Mouse (Mus musculus) embryo, embryonic 10.5 days (tissue): ENCODE results near the gene D130043K22Rik.
"Not testable (repeated sequence)": the region's sequence is repeated elsewhere in the genome, so short reads cannot be mapped to it uniquely, and the experiment has no call there.

ENCODE experiments used
- DNase-seq: peaks from one replicate; pipeline ENCODE4 v3.0.0-alpha.2; 2015; ENCODE audit warnings: low spot score

D130043K22Rik gene

GRCm38 (mm10) chr13:24832131-24832810 lies 12.7 kb upstream of the D130043K22Rik start:
- DNase-seq: peak; percentile 57

GRCm38 (mm10) chr13:24832811-24833155 lies 12.2 kb upstream of the D130043K22Rik start:
- no peak for DNase-seq

- DNase-seq: not testable (repeated sequence)
These were observed 7.2 kb upstream of the D130043K22Rik start for GRCm38 (mm10) chr13:24837765-24838164.

GRCm38 (mm10) chr13:24839831-24840230 lies 5.1 kb upstream of the D130043K22Rik start:
- no peak for DNase-seq

- no peak for DNase-seq
These were observed 3.2 kb upstream of the D130043K22Rik start for GRCm38 (mm10) chr13:24841702-24842101.

GRCm38 (mm10) chr13:24849318-24849717 lies 4.4 kb downstream of the D130043K22Rik start:
- no peak for DNase-seq

GRCm38 (mm10) chr13:24851989-24852388 lies 7.1 kb downstream of the D130043K22Rik start:
- no peak for DNase-seq

- no peak for DNase-seq
These were observed 7.6 kb downstream of the D130043K22Rik start for GRCm38 (mm10) chr13:24852570-24852969.

- DNase-seq: no peak
These were observed 14.2 kb downstream of the D130043K22Rik start for GRCm38 (mm10) chr13:24859115-24859514.

- DNase-seq: no peak
These were observed 16.1 kb downstream of the D130043K22Rik start for GRCm38 (mm10) chr13:24861084-24861483.

- DNase-seq: no peak
These were observed 17.1 kb downstream of the D130043K22Rik start for GRCm38 (mm10) chr13:24862021-24862420.

- peak; percentile 42 for DNase-seq
These were observed 17.6 kb downstream of the D130043K22Rik start for GRCm38 (mm10) chr13:24862520-24862919.

GRCm38 (mm10) chr13:24866430-24867402 lies 21.8 kb downstream of the D130043K22Rik start:
- DNase-seq: peak; percentile 23

- no peak for DNase-seq
These were observed 22.9 kb downstream of the D130043K22Rik start for GRCm38 (mm10) chr13:24867789-24868188.

- DNase-seq: no peak
These were observed 23.3 kb downstream of the D130043K22Rik start for GRCm38 (mm10) chr13:24868233-24868632.

- DNase-seq: no peak
These were observed 34.6 kb downstream of the D130043K22Rik start for GRCm38 (mm10) chr13:24879359-24880040.

- no peak for DNase-seq
These were observed 35.3 kb downstream of the D130043K22Rik start for GRCm38 (mm10) chr13:24880208-24880607.

- DNase-seq: no peak
These were observed 35.8 kb downstream of the D130043K22Rik start for GRCm38 (mm10) chr13:24880704-24881103.

- no peak for DNase-seq
These were observed 37.5 kb downstream of the D130043K22Rik start for GRCm38 (mm10) chr13:24882411-24882810.

GRCm38 (mm10) chr13:24889554-24889953 lies 44.6 kb downstream of the D130043K22Rik start:
- peak; percentile 9 for DNase-seq

- DNase-seq: no peak
These were observed 47.6 kb downstream of the D130043K22Rik start for GRCm38 (mm10) chr13:24892516-24892915.

- no peak for DNase-seq
These were observed 48.9 kb downstream of the D130043K22Rik start for GRCm38 (mm10) chr13:24893880-24894279.
